Mouse (Mus musculus): Measurements from ENCODE around the gene Nr4a2. TPM values are rescaled to one million over a fixed set of nuclear protein-coding genes. Genes with fewer than 3 reads are reported as not detected.

Gene Nr4a2
- polyA plus RNA-seq (2015; fragmentation: Nextera tagmentation; extraction: Ambion mirVana), result 1.3 and 1.7 TPM in 2 replicates

DNA sequence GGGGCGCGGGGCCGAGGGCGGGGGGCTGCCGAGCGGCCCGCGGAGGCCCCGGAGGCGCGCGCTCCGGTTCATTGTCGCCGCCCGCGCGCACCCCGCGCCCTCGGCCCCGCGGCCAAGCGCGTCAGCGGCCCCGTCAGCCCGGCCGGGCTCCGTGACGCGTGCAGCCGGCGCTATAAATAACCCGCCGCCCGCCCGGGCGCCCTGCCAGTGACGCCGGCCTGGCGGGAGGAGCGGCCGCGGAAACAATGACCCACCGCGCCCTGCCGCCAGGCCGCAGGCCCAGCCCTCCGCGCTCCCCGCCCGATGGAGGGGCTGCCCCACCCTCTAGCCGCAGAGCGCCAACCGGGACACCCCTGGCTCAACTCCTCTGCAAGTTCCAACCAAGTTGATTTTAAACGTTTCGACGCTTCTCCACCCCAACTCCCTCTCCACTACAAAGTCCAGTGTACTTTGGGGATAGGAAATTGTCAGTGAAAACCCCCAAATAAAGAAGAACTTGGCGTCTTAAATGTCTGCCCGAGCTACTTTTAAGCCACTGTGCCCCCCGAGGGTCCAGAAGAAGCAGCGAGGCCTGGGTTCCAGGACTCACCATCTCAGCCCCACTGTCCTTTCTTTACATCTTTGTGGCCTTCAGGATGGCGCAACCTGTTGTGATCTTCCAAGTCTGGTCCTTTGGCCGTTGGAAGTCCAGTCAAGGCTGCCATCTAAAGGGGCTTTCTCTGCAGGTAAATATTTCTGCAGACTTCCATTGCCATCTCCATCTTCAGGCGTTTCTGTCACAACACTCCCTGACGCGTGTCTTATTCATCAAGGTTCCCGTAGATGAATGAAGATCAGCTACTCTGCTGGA is at the start of gene Nr4a2:
TSS of gene Nr4a2 (minus strand) at position 13 of the 850 bp plus-strand sequence.
- no peaks in the 10 kb centered on the region for H3K4me1 ChIP-seq (replicated peaks; ENCODE audit: control insufficient read depth, insufficient read depth, low read length)
- peak within 1 kb of the TSS; percentile 98 for H3K9ac ChIP-seq (ENCODE audit: low read depth, low read length)
- H3K27ac ChIP-seq (ENCODE audit: low read depth, low read length), result peak within 1 kb of the TSS; percentile 93
- H3K27me3 ChIP-seq (replicated peaks; ENCODE audit: control insufficient read depth, insufficient read depth, low read length), result 0 out of 2 replicates have a peak, but pooled peaks cover 4% of the 10 kb centered on the region
- H3K9me3 ChIP-seq (ENCODE audit: control insufficient read depth), result no peaks in the 10 kb centered on the region
- TF ChIP-seq CTCF (IDR thresholded peaks at IDR 0.05; ENCODE audit: low read depth), result 0 out of 2 replicates have a peak, but pooled peaks have one; percentile 7
- H3K4me3 ChIP-seq (ENCODE audit: low read depth, low read length), result peak within 1 kb of the TSS; percentile 93
- peak; percentile 96 for ATAC-seq
- no peaks in the 10 kb centered on the region for H3K36me3 ChIP-seq (ENCODE audit: control insufficient read depth, insufficient read depth)
- WGBS, result 12% methylated on average over 39 of the region's 69 CpGs
- peak within 1 kb of the TSS; percentile 94 for H3K4me2 ChIP-seq (replicated peaks; ENCODE audit: low read depth)

- Histone ChIP-seq H3K9ac (ENCODE audit: low read depth, low read length) (no peak overlapping the region), H3K4me1 (replicated peaks; ENCODE audit: control insufficient read depth, insufficient read depth, low read length) (no peaks in the 10 kb centered on the region), H3K27ac (ENCODE audit: low read depth, low read length) (no peak overlapping the region), H3K9me3 (ENCODE audit: control insufficient read depth) (no peaks in the 10 kb centered on the region), H3K36me3 (ENCODE audit: control insufficient read depth, insufficient read depth) (no peaks in the 10 kb centered on the region), H3K27me3 (replicated peaks; ENCODE audit: control insufficient read depth, insufficient read depth, low read length) (no peaks in the 10 kb centered on the region), H3K4me3 (ENCODE audit: low read depth, low read length) (no peak overlapping the region), H3K4me2 (replicated peaks; ENCODE audit: low read depth) (no peak overlapping the region)
- no peak for ATAC-seq
- no peak for TF ChIP-seq CTCF (IDR thresholded peaks at IDR 0.05; ENCODE audit: low read depth)
- WGBS, result 81% methylated on average over 1 of the region's 1 CpGs
These were observed 41.6 kb upstream of the Nr4a2 start for GRCm38 (mm10) chr2:57165416-57165815.

GRCm38 (mm10) chr2:57156814-57157213 is 33.0 kb upstream of the Nr4a2 start:
- WGBS, result 70% methylated on average over 9 of the region's 9 CpGs
- no peak for ATAC-seq
- Histone ChIP-seq H3K36me3 (ENCODE audit: control insufficient read depth, insufficient read depth) (no peaks in the 10 kb centered on the region), H3K4me1 (replicated peaks; ENCODE audit: control insufficient read depth, insufficient read depth, low read length) (no peaks in the 10 kb centered on the region), H3K9me3 (ENCODE audit: control insufficient read depth) (no peaks in the 10 kb centered on the region), H3K4me2 (replicated peaks; ENCODE audit: low read depth) (no peak overlapping the region), H3K4me3 (ENCODE audit: low read depth, low read length) (no peak overlapping the region), H3K9ac (ENCODE audit: low read depth, low read length) (no peak overlapping the region), H3K27me3 (replicated peaks; ENCODE audit: control insufficient read depth, insufficient read depth, low read length) (no peaks in the 10 kb centered on the region), H3K27ac (ENCODE audit: low read depth, low read length) (no peak overlapping the region)
- no peak for TF ChIP-seq CTCF (IDR thresholded peaks at IDR 0.05; ENCODE audit: low read depth)

DNA sequence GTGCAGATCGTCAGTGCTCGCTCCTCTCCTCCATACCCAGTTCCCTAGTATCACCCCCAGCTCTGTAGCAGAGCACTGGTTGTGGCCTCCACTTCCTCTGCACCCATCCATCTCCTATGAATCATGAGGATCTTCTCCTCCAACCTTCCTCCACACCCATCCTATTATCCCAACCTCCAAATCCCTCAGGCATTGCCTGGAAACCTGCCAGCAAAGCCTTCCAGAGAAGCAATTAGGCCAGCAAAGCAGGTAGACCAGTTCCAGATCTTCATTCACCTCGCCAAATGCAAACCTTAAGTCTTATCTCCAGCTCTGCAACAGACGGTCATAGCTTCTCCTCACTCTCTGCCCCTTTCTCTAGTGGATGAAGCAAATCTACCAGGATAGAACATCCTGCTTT is 26.0 kb upstream of the Nr4a2 start:
- ATAC-seq, result no peak
- Histone ChIP-seq H3K9me3 (ENCODE audit: control insufficient read depth) (no peaks in the 10 kb centered on the region), H3K4me1 (replicated peaks; ENCODE audit: control insufficient read depth, insufficient read depth, low read length) (no peaks in the 10 kb centered on the region), H3K4me3 (ENCODE audit: low read depth, low read length) (no peak overlapping the region), H3K27ac (ENCODE audit: low read depth, low read length) (no peak overlapping the region), H3K36me3 (ENCODE audit: control insufficient read depth, insufficient read depth) (no peaks in the 10 kb centered on the region), H3K4me2 (replicated peaks; ENCODE audit: low read depth) (no peak overlapping the region), H3K9ac (ENCODE audit: low read depth, low read length) (no peak overlapping the region), H3K27me3 (replicated peaks; ENCODE audit: control insufficient read depth, insufficient read depth, low read length) (no peaks in the 10 kb centered on the region)
- 63% methylated on average over 4 of the region's 4 CpGs for WGBS
- no peak for TF ChIP-seq CTCF (IDR thresholded peaks at IDR 0.05; ENCODE audit: low read depth)

- no peak overlapping the region for H3K27ac ChIP-seq (ENCODE audit: low read depth, low read length)
- H3K4me1 ChIP-seq (replicated peaks; ENCODE audit: control insufficient read depth, insufficient read depth, low read length), result no peaks in the 10 kb centered on the region
- no peaks in the 10 kb centered on the region for H3K36me3 ChIP-seq (ENCODE audit: control insufficient read depth, insufficient read depth)
- H3K27me3 ChIP-seq (replicated peaks; ENCODE audit: control insufficient read depth, insufficient read depth, low read length), result no peaks in the 10 kb centered on the region
- ATAC-seq, result no peak
- no peak overlapping the region for H3K4me2 ChIP-seq (replicated peaks; ENCODE audit: low read depth)
- TF ChIP-seq CTCF (IDR thresholded peaks at IDR 0.05; ENCODE audit: low read depth), result no peak
- WGBS, result 90% methylated on average over 2 of the region's 2 CpGs
- no peaks in the 10 kb centered on the region for H3K9me3 ChIP-seq (ENCODE audit: control insufficient read depth)
- H3K4me3 ChIP-seq (ENCODE audit: low read depth, low read length), result no peak overlapping the region
- no peak overlapping the region for H3K9ac ChIP-seq (ENCODE audit: low read depth, low read length)
These were observed 24.4 kb upstream of the Nr4a2 start for GRCm38 (mm10) chr2:57148231-57148630.

DNA sequence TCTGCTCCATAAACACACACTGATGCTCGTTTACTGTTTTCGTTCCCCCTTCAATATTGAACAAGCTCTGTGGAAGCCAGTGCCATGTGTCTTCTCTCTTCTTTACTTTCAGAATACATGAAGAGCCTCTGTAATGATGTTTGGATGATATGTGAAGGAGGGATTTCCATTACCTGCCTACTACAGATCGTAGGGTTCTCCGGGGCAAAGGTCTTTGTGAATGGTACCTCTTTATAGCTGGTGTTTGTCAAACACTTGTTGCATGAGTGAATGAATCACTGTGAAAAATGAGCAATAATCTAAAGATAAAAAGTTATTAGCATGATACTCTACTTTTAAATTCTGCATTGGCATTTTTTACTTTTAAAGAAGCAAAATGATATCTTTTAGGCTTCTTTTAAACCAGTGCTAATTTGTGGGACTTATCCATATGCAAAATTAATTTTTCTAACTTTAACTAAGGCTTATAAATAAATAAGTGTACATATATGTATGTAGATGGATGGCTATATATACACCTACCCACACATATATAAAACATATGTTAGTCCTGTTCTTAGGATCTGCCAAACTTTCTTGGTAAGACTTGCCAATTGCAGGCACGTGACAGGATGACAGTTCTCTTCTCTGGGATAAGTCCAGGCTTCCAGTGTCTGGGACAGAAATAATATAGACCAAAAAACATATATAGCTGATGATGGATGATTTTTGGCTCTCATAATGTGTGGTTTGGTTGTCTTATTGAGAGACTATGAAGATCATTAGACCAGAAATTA is 22.0 kb upstream of the Nr4a2 start:
- no peak overlapping the region for H3K9ac ChIP-seq (ENCODE audit: low read depth, low read length)
- H3K4me3 ChIP-seq (ENCODE audit: low read depth, low read length), result no peak overlapping the region
- 68% methylated on average over 5 of the region's 5 CpGs for WGBS
- H3K4me1 ChIP-seq (replicated peaks; ENCODE audit: control insufficient read depth, insufficient read depth, low read length), result no peaks in the 10 kb centered on the region
- no peaks in the 10 kb centered on the region for H3K27me3 ChIP-seq (replicated peaks; ENCODE audit: control insufficient read depth, insufficient read depth, low read length)
- no peaks in the 10 kb centered on the region for H3K36me3 ChIP-seq (ENCODE audit: control insufficient read depth, insufficient read depth)
- H3K9me3 ChIP-seq (ENCODE audit: control insufficient read depth), result no peaks in the 10 kb centered on the region
- ATAC-seq, result peak; percentile 80; the same call in 1 of the 2 replicates
- no peak overlapping the region for H3K4me2 ChIP-seq (replicated peaks; ENCODE audit: low read depth)
- TF ChIP-seq CTCF (IDR thresholded peaks at IDR 0.05; ENCODE audit: low read depth), result no peak
- H3K27ac ChIP-seq (ENCODE audit: low read depth, low read length), result no peak overlapping the region

All from intestine, postnatal 0 days (tissue).